Mouse (Mus musculus) urinary bladder, postnatal 25 days (tissue): ENCODE measurements around the gene Ntsr1.

Source experiments
- DNase-seq: peaks from one replicate; pipeline ENCODE4 v3.0.0; 2022; ENCODE audit warnings: low spot score

Gene Ntsr1

DNA sequence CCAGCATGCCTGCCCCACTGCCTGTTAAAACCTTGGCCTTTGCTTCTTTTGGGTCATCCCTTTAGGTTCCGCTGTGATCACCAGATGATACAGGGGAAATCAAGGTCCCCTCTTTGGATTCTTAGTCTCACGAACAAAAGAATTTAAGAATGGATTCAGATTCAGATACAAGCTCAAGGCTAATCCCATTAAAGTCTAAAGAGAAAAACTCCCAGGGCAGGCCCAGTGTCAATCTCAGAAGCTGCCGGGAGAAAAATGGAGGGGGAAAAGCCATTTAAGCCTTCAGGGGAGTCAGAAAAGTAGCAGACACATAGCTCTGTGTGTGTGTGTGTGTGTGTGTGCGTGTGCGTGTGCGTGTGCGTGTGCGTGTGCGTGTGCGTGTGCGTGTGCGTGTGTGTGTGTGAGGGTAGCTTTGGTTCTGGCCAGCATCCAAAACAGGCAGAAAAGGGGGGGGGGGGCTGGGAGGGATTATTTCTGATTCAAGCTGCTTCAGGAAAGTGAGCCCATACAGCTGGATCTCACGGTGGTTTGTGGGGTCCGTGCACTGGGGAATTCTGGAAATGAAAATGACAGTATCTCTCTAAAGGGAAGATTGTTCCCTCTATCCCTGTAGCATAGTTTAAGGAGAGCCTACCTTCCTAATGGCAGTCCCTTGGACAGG, 8.8 kb downstream of the Ntsr1 start:
- no peak for DNase-seq

- DNase-seq = no peak
Measured at GRCm38 (mm10) chr2:180510867-180511266, 11.1 kb downstream of the Ntsr1 start.

DNA sequence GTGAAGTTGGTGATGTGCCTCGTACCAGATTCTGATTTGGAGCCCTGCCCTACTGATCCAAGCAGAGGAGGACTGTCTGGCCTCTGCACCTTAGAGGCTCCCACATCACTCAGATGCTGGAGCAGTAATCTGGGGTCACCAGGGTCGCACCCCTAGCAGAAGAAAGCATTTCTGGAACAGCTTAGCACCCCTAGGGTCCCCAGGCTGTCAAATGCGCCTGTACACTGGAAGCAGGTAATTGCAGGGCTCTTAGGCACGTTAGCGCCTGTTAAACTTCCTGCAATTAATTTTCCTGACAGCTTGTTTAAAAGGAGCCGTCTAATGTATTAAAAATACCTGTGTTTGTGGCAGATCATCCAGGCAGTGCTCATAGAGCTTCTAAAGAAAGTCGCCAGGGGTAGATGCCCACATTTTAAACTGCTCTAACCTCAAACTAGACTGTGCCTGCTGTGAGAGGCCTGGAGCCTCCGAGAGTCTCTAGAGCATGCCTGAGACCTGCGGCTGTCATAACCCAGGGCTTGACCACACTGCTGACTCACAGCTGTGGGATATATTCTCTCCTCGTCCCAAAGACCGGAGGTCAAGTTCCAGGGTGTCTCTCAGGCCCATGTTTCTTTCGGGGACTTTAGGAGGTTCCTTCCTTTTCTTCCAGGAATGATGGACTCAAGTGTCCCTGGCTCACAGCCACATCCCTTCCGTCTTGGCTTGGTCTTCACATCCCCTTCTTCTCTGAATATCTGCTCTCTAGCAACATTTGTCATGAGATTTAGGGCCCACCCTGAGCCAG, 12.3 kb downstream of the Ntsr1 start:
- no peak for DNase-seq

DNA sequence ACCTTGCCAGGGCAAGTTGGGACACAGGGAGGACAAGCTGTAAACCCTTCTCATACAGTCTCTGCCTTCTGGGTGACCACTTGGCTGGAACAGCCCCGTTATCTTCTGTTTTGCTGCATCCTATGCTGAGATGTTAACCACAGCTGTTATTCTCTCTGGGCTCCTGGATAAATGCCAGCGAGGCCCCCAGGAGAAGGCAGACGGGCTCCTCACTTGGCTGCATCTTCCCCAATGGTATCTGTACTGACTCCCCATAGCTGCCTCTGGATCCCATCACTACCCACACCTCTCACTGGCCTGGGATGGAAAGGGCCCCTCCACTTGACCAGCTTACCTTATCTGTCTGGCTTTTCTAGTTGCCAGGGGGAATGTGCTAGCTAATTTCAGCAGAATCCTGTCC, 13.2 kb downstream of the Ntsr1 start:
- DNase-seq = no peak

DNA sequence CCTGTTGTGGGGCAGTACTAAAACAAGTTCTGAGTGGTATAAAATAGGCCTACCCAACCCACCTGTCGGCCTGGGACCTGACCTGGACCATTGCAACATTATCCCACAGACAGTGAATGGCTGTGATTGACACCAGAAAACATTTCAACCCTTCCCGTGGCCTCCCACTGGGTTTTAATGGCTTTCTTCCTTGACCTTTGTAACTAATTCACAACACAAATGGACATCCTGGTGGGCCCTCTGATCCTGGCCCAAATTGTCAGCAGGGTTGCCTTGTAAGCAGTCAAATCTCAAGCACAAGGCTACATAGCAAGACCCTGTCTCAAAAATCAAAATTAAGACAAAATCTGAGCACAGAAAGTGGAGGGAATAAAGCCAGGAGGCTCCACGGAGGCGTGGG, 14.1 kb downstream of the Ntsr1 start:
- DNase-seq = no peak

GRCm38 (mm10) chr2:180521437-180522221, 21.9 kb downstream of the Ntsr1 start:
- DNase-seq = no peak

DNA sequence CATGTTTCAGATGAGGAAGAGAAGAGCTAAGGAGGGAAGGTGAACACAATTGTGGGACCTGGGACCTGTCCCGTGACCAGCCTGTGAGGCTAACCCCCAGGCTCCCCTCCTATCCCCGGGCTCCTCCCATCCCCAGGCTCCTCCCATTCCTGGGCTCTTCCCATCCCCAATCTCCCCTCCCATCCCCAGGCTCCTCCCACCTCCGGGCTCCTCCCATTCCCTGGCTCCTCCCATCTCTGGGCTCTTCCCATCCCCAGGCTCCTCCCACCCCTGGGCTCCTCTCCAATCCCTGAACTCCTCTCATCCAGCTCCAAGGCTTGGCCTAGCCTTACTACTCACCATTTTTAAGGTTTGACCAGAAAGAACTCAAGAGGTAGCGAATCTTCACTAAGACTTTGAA, 23.0 kb downstream of the Ntsr1 start:
- DNase-seq = no peak

DNA sequence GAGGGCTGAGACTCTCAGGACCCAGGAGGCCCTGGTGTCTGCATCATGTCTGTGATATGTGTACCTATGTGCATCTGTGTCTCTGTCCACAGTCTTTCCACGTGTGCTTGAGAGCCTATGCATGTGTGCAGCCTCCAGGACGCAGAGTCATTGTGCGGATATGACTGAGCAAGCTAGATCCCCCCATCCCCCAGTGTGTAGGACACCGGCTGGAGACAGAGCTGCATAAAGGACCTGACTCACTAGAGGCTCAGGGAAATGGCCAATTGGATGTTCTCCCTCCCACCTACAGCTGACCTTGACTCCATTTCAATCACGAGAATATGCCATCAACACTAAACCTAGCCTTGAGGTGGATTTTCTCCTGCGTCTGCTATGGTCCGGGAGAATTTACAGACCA, 27.7 kb downstream of the Ntsr1 start:
- DNase-seq = no peak

DNA sequence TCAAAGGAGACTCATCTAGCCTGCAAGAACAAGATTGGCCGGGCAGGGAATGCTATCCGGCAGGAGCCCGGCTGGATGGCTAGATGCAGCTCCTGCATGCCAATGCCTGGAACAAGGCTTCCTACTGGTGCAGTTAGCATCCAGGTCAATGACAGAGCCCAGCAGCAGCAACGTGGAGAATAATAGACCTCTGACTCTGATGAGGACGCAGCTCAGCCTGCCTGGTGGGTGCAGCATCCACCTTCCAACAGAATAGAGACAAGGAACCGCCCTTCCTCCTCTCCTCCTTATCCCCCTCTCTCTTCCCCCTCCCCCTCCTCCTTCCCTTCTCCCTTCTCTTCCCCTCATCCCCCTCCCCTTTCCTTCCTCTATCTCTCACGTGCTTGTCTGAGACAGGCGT, 28.1 kb downstream of the Ntsr1 start:
- DNase-seq = no peak

GRCm38 (mm10) chr2:180530130-180530529, 30.4 kb downstream of the Ntsr1 start:
- no peak for DNase-seq

GRCm38 (mm10) chr2:180530584-180530983, 30.8 kb downstream of the Ntsr1 start:
- DNase-seq = no peak

- DNase-seq = no peak
Measured at GRCm38 (mm10) chr2:180531671-180532385, 32.1 kb downstream of the Ntsr1 start.

GRCm38 (mm10) chr2:180532386-180532995, 32.7 kb downstream of the Ntsr1 start:
- no peak for DNase-seq

- DNase-seq = no peak
Measured at GRCm38 (mm10) chr2:180533237-180533636, 33.5 kb downstream of the Ntsr1 start.

DNA sequence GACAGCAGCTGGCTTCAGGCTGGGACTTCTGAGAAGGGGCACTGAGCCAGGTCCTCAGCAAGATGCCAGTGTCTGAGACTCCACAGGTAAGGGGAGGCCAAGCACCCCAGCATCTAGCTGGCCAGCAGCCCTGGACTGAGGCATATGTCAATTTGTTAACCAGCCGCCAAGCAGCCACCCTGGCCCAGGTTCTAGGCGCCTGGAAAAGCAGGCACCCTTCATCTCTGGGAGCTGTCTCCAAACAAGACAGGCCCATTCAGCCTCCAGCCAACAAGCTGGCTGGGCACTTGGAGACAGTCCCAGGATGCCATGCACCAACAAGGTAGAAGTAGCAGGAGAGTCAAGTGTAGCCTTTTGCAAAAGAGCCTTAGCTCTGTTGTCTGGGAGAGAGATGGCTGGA, 43.9 kb downstream of the Ntsr1 start:
- DNase-seq = no peak

- no peak for DNase-seq
Measured at GRCm38 (mm10) chr2:180545046-180545445, 45.3 kb downstream of the Ntsr1 start.

- no peak for DNase-seq
Measured at GRCm38 (mm10) chr2:180547384-180548106, 47.8 kb downstream of the Ntsr1 start.

DNA sequence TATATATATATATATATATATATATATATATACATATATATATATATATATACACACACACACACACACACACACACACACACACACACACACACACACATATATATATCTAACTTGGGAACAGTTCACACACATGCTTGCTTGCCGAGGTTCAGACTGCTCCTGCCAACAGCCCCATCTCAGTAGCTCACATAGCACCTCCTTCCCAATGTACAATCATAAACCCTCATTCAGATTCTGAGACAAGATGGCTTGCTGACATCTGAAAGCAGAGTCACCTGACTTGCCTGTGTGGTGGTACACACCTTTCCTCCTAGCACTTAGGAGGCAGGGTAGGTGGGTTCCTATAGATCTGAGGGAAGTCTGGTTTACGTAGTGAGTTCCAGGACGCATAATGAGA, 52.6 kb downstream of the Ntsr1 start:
- DNase-seq = no peak

DNA sequence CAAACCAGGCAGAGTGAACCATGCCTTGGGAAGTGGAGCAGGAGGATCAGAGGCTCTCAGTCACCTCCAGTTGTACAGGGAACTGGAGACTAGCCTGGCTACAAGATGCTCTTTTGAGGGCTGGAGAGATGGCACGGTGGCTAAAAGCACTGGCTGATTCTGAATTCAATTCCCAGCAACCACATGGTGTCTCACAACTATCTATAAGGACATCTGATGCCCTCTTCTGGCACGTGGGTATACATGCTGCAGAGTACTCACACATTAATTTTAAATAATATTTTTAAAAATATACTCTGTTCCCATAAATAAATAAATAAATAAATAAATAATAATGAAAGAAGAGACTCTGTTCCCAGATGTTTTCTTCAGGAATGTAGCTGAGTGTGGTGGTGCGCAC, 55.4 kb downstream of the Ntsr1 start:
- no peak for DNase-seq

DNA sequence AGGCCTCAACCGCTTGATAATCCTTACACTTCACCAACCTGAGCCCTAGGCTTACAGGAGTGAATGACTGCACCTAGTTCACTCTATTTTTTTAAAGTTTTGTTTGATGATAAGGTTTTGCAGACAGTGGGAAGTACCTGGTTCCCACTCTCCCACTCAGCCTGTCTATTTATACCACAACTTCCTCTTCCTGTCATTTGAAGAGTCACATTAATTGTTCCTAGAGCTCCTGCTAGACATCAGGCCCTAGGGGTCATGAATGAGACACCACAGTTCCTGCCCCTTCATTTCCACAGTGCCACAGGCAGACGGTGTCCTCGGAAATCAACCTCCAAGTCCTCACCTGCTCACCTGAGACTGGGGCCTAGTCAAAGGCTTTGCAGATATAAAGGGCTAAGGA, 56.7 kb downstream of the Ntsr1 start:
- no peak for DNase-seq

DNA sequence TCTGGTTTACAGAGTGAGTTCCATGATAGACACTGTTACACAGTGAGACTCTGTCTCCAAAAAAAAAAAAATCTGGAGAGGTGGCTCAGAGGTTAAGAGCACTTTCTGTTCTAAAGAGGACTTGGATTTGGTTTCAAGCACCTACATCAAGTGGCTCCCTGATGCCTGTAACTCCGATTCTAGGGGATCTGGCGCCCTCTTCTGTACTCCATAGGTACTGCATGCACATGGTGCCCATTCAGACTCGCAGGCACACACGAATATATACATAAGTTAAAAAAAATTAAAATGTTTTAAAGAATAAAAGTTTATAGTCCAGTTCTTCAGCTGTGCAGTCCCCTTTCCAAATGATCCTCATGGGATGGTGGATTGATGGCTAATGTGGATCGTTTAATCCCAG, 60.5 kb downstream of the Ntsr1 start:
- DNase-seq = no peak
